Mouse (Mus musculus): ENCODE measurements at regions not wholly inside any gene's neighbourhood (a gene's known extent, or its start where the extent isn't known, plus 50 kb on each side); places are given as distances from the start of the nearest gene placed in this dataset.

DNA sequence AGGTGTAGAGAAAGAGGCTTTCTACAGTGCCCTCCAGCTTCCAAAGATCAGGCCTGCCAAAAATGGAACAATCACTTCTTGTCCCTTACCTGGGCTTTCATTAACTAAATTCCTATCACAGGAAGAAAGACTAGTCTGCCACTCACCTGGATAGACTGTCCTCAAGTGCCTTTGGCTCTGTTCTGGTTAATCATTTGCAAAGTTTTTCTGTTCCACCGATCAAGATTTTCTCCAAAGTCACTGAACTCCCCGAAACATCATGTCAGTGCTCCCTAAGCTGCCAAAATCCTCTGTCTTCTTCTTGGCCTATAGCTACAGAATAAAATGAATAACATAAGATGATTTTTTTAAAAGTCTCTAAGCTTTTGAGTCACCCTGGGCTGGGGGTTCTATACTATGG is 102.7 kb downstream of the Rassf10 start:
- Histone ChIP-seq H3K27ac (ENCODE audit: low read depth, low read length) (no peak overlapping the region), H3K4me2 (ENCODE audit: low read depth, low read length) (no peak overlapping the region), H3K36me3 (ENCODE audit: control insufficient read depth, insufficient read depth, low read length) (no peaks in the 10 kb centered on the region), H3K4me3 (ENCODE audit: low read depth, low read length) (no peak overlapping the region), H3K9me3 (ENCODE audit: control insufficient read depth, low read length) (no peaks in the 10 kb centered on the region), H3K27me3 (ENCODE audit: control insufficient read depth, insufficient read depth, low read length) (no peaks in the 10 kb centered on the region), H3K4me1 (ENCODE audit: control insufficient read depth, insufficient read depth, low read length) (no peaks in the 10 kb centered on the region), H3K9ac (replicated peaks; ENCODE audit: low read depth, low read length) (no peak overlapping the region)
- WGBS = 85% methylated on average over 2 of the region's 2 CpGs
- no peak for ATAC-seq (ENCODE audit: low read depth)

DNA sequence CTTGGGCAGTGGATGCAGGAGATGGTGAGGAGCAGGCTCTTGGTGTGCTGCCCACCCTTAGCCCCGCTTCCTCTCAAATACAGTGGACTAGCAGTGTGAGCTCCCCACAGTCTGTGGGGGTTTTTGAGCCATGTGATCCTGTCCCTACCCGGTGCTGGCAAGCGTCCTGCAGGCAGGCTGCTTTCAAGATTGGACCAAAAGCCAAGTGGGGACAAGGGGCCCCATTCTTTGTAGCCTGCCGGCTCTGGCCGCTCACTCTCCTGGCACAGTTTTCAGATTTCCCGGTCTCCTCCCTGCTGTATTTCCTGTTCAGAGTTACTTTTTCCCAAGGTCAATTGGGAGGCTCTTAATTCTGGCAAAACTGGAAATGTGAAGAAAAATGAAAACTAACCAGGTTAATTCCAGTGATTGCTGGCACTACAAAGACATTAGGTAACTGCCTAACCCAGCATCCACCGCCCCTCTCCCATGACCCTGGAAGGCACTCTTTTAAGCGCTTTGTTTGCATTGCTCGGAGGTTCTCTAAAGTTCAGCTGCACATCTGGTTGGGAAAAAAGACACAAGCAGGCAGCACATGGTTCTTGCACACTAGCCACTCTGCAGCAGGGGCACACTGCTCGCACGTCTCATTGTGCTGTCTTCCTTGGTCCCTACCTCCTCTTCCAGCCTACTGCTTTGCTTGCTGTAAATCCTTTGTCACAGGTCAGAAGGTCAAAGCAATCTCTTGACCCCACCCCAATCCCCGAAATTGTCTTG is 105.6 kb downstream of the Rassf10 start:
- 26% methylated on average over 12 of the region's 12 CpGs for WGBS
- Histone ChIP-seq H3K4me2 (ENCODE audit: low read depth, low read length) (no peak overlapping the region), H3K27ac (ENCODE audit: low read depth, low read length) (no peak overlapping the region), H3K4me1 (ENCODE audit: control insufficient read depth, insufficient read depth, low read length) (no peaks in the 10 kb centered on the region), H3K9me3 (ENCODE audit: control insufficient read depth, low read length) (no peaks in the 10 kb centered on the region), H3K27me3 (ENCODE audit: control insufficient read depth, insufficient read depth, low read length) (no peaks in the 10 kb centered on the region), H3K36me3 (ENCODE audit: control insufficient read depth, insufficient read depth, low read length) (no peaks in the 10 kb centered on the region), H3K4me3 (ENCODE audit: low read depth, low read length) (no peak overlapping the region), H3K9ac (replicated peaks; ENCODE audit: low read depth, low read length) (no peak overlapping the region)
- no peak for ATAC-seq (ENCODE audit: low read depth)

DNA sequence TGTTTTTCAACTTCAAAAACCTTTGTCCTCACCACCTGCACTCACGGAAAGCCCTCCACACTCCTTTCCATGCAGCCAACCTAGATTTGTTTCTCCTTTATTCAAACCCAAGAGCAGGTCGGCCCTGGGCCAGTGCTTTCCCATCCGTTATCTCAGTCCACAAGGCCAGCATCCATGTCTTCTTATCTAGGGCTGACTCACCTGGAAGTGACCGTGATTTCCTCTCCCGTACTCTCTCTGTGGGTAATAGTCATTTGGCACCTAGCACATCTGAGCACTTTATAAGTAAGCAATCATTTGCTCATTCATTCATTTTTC is 106.2 kb downstream of the Rassf10 start:
- no peak overlapping the region for H3K4me2 ChIP-seq (ENCODE audit: low read depth, low read length)
- no peaks in the 10 kb centered on the region for H3K4me1 ChIP-seq (ENCODE audit: control insufficient read depth, insufficient read depth, low read length)
- H3K9me3 ChIP-seq (ENCODE audit: control insufficient read depth, low read length) = no peaks in the 10 kb centered on the region
- no peak for ATAC-seq (ENCODE audit: low read depth)
- H3K27ac ChIP-seq (ENCODE audit: low read depth, low read length) = no peak overlapping the region
- no peaks in the 10 kb centered on the region for H3K36me3 ChIP-seq (ENCODE audit: control insufficient read depth, insufficient read depth, low read length)
- H3K9ac ChIP-seq (replicated peaks; ENCODE audit: low read depth, low read length) = no peak overlapping the region
- no peaks in the 10 kb centered on the region for H3K27me3 ChIP-seq (ENCODE audit: control insufficient read depth, insufficient read depth, low read length)
- no peak overlapping the region for H3K4me3 ChIP-seq (ENCODE audit: low read depth, low read length)
- 46% methylated on average over 5 of the region's 5 CpGs for WGBS

DNA sequence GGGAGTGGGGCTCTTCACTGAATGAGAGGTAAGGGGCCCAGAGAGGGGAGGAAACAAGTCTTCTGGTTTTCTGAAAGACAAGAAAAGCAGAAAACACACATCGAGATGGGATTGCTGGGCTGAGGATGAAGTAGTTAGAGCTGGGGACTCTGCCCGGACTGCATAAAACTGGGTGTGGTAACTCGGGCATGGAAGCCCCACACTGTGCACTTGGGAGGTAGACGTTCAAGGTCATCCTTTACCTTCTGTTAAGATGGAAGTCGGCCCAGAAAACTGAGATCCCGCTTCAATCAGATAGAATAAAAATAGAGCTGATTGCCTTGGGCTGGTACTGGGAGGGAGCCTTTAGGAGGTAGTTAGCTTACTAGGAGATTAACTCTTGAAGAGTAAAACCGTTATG is 107.2 kb downstream of the Rassf10 start:
- no peak for ATAC-seq (ENCODE audit: low read depth)
- Histone ChIP-seq H3K4me1 (ENCODE audit: control insufficient read depth, insufficient read depth, low read length) (no peaks in the 10 kb centered on the region), H3K27me3 (ENCODE audit: control insufficient read depth, insufficient read depth, low read length) (no peaks in the 10 kb centered on the region), H3K9me3 (ENCODE audit: control insufficient read depth, low read length) (no peaks in the 10 kb centered on the region), H3K36me3 (ENCODE audit: control insufficient read depth, insufficient read depth, low read length) (no peaks in the 10 kb centered on the region), H3K27ac (ENCODE audit: low read depth, low read length) (no peak overlapping the region), H3K9ac (replicated peaks; ENCODE audit: low read depth, low read length) (no peak overlapping the region), H3K4me3 (ENCODE audit: low read depth, low read length) (no peak overlapping the region), H3K4me2 (ENCODE audit: low read depth, low read length) (no peak overlapping the region)
- WGBS = 85% methylated on average over 7 of the region's 7 CpGs

DNA sequence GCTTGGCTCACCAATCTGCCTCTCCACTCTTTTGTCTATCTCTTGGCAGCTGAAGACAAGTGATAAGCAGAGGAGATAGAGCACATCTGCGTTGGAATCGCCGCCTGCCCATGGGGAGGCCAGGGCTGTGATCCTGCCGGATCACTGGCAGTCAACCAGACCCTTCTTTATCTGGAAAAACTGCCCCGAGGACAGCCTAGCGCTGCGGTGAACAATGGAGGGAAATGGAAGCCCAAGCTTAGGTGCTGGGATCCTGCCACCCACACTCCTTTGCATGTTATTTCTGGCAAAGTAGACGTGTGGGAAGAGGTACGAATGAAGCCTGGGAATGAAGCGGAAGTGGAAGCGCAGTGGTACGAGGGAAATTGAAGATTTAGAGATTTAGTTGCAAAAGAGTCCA is 112.8 kb downstream of the Rassf10 start:
- no peak overlapping the region for H3K4me3 ChIP-seq (ENCODE audit: low read depth, low read length)
- H3K9ac ChIP-seq (replicated peaks; ENCODE audit: low read depth, low read length) = no peak overlapping the region
- no peak for ATAC-seq (ENCODE audit: low read depth)
- H3K36me3 ChIP-seq (ENCODE audit: control insufficient read depth, insufficient read depth, low read length) = no peaks in the 10 kb centered on the region
- H3K27me3 ChIP-seq (ENCODE audit: control insufficient read depth, insufficient read depth, low read length) = no peaks in the 10 kb centered on the region
- no peaks in the 10 kb centered on the region for H3K4me1 ChIP-seq (ENCODE audit: control insufficient read depth, insufficient read depth, low read length)
- H3K9me3 ChIP-seq (ENCODE audit: control insufficient read depth, low read length) = no peaks in the 10 kb centered on the region
- no peak overlapping the region for H3K27ac ChIP-seq (ENCODE audit: low read depth, low read length)
- WGBS = 73% methylated on average over 12 of the region's 12 CpGs
- H3K4me2 ChIP-seq (ENCODE audit: low read depth, low read length) = no peak overlapping the region

DNA sequence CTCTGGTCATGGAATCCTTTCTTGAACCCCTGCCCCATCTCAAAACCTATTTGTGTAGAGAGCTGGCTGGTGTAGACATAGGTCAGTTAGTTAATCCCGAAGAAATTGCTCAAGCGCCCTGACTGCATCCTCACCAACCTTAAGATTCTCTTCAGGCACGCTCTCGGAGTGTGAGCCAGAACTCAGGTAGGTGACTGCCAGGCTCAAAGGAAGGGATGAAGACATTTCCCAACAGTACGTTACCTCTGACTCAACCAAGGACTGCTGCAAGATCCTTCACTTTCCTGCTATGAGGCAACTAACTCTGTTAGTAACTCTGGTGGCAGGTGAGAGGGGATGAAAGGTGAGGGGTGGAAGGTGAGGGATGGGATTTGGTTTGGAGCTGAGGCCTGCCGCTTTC is 114.5 kb downstream of the Rassf10 start:
- no peak overlapping the region for H3K4me2 ChIP-seq (ENCODE audit: low read depth, low read length)
- WGBS = 95% methylated on average over 6 of the region's 6 CpGs
- no peak for ATAC-seq (ENCODE audit: low read depth)
- no peak overlapping the region for H3K4me3 ChIP-seq (ENCODE audit: low read depth, low read length)
- no peaks in the 10 kb centered on the region for H3K4me1 ChIP-seq (ENCODE audit: control insufficient read depth, insufficient read depth, low read length)
- H3K27ac ChIP-seq (ENCODE audit: low read depth, low read length) = no peak overlapping the region
- H3K27me3 ChIP-seq (ENCODE audit: control insufficient read depth, insufficient read depth, low read length) = no peaks in the 10 kb centered on the region
- H3K36me3 ChIP-seq (ENCODE audit: control insufficient read depth, insufficient read depth, low read length) = no peaks in the 10 kb centered on the region
- no peaks in the 10 kb centered on the region for H3K9me3 ChIP-seq (ENCODE audit: control insufficient read depth, low read length)
- no peak overlapping the region for H3K9ac ChIP-seq (replicated peaks; ENCODE audit: low read depth, low read length)

DNA sequence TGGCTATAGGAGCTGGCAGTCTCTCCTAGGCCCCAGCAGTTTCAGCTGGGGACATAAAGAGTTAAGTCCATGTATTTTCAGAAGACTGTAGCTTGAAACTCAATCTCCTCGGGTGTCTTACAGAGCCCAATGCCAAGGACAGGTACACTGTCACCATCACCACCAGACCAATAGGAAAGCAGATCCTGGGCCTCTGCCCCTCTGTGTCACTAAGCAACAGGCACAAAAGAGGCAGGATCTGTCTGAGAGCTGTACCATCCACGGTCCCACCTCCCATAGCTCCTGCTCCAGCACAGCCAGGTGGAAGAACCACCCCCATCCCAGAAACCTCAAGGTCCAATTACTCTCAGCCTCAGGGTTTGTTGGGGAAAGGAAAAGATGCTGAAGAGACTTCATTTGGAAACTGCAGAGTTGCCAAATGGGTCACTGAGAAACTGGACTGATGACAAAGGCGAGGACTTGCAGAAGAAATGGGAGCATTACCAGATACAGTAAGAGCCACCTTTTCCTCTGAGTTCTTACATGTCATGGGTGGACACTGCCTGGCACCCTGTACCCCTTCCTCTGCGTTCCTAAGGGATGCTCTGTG is 115.7 kb downstream of the Rassf10 start:
- peaks cover 5% of the 10 kb centered on the region; the same call in 1 of the 2 replicates for H3K4me1 ChIP-seq (ENCODE audit: control insufficient read depth, insufficient read depth, low read length)
- H3K27me3 ChIP-seq (ENCODE audit: control insufficient read depth, insufficient read depth, low read length) = no peaks in the 10 kb centered on the region
- ATAC-seq (ENCODE audit: low read depth) = no peak
- 75% methylated on average over 4 of the region's 4 CpGs for WGBS
- no peak overlapping the region for H3K4me3 ChIP-seq (ENCODE audit: low read depth, low read length)
- H3K36me3 ChIP-seq (ENCODE audit: control insufficient read depth, insufficient read depth, low read length) = no peaks in the 10 kb centered on the region
- no peak overlapping the region for H3K9ac ChIP-seq (replicated peaks; ENCODE audit: low read depth, low read length)
- H3K27ac ChIP-seq (ENCODE audit: low read depth, low read length) = no peak overlapping the region
- no peak overlapping the region for H3K4me2 ChIP-seq (ENCODE audit: low read depth, low read length)
- H3K9me3 ChIP-seq (ENCODE audit: control insufficient read depth, low read length) = no peaks in the 10 kb centered on the region

DNA sequence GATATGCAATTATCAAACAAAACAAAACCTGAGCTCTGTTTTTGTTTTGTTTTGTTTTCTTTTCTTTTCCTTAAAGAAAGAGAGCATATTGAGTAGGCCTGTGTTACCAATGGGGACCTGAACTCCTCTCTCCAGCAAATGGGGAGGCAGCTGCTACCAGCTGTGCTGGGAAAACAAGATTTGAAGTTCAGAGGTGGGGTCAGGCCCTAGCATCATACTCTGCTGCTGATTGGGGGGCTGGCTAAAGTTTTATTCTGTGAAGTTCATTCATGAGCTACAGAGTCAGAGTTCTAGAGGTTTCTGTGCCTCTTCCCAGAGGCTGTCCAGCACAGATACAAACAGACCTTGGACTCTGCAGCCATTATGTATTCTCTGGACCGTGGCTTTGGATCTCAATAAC is 117.7 kb downstream of the Rassf10 start:
- WGBS = 83% methylated on average over 1 of the region's 1 CpGs
- H3K4me1 ChIP-seq (ENCODE audit: control insufficient read depth, insufficient read depth, low read length) = peaks cover 5% of the 10 kb centered on the region; the same call in 1 of the 2 replicates
- H3K27me3 ChIP-seq (ENCODE audit: control insufficient read depth, insufficient read depth, low read length) = no peaks in the 10 kb centered on the region
- no peak for ATAC-seq (ENCODE audit: low read depth)
- H3K36me3 ChIP-seq (ENCODE audit: control insufficient read depth, insufficient read depth, low read length) = no peaks in the 10 kb centered on the region
- no peak overlapping the region for H3K27ac ChIP-seq (ENCODE audit: low read depth, low read length)
- H3K4me3 ChIP-seq (ENCODE audit: low read depth, low read length) = no peak overlapping the region
- no peaks in the 10 kb centered on the region for H3K9me3 ChIP-seq (ENCODE audit: control insufficient read depth, low read length)
- no peak overlapping the region for H3K4me2 ChIP-seq (ENCODE audit: low read depth, low read length)
- no peak overlapping the region for H3K9ac ChIP-seq (replicated peaks; ENCODE audit: low read depth, low read length)

DNA sequence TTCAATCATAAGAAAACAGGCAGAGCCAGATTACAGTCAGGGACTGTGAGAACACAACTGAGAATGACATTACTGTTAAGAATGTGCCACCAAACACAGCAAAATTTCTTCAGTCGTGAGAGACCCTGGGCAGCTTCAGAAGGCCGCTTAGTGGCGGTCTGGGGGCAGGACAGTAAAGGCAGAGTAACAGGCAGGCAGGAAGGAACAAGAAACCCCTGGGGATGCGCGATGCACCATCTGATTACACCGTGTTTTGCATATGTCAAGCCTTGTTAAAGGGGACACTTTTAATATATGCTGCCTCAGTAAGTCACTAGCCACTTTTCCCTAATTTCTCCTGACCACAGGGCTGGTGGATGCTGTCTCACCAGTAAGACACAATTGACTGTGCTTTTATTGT is 120.0 kb downstream of the Rassf10 start:
- WGBS = 25% methylated on average over 6 of the region's 6 CpGs
- Histone ChIP-seq H3K4me2 (ENCODE audit: low read depth, low read length) (no peak overlapping the region), H3K27me3 (ENCODE audit: control insufficient read depth, insufficient read depth, low read length) (no peaks in the 10 kb centered on the region), H3K9me3 (ENCODE audit: control insufficient read depth, low read length) (no peaks in the 10 kb centered on the region), H3K9ac (replicated peaks; ENCODE audit: low read depth, low read length) (no peak overlapping the region), H3K4me1 (ENCODE audit: control insufficient read depth, insufficient read depth, low read length) (peaks cover 5% of the 10 kb centered on the region; the same call in 1 of the 2 replicates), H3K4me3 (ENCODE audit: low read depth, low read length) (no peak overlapping the region), H3K27ac (ENCODE audit: low read depth, low read length) (no peak overlapping the region), H3K36me3 (ENCODE audit: control insufficient read depth, insufficient read depth, low read length) (no peaks in the 10 kb centered on the region)
- ATAC-seq (ENCODE audit: low read depth) = 0 out of 2 replicates have a peak, but pooled peaks have one; percentile 21

Measured in neural tube, embryonic 14.5 days (tissue).